In genomic region chr9:57417341-57417740, GRCm38 (mm10) we compare ENCODE assay signal across 9 mouse cellular contexts. TPM values are rescaled to one million over a fixed set of nuclear protein-coding genes. Genes with fewer than 3 reads are reported as not detected.
A peak's percentile ranks its signal among the peaks of the same experiment; 100 is the strongest.
DNase-seq lines count a peak whose midpoint lies in the region.
"Had no signal": no experiment of that assay in that cellular context is flagged by ENCODE, and none has a peak within 500 bp of the region (broad histone marks: within the 10 kb centered on the region; RNA-seq: fewer than 3 reads in every experiment).

No protein-coding gene starts in this region.

- peak; percentile 69 for DNase-seq in layer of hippocampus, adult 9-11 months
- no peak for DNase-seq in layer of hippocampus, adult 18-20 months (ENCODE audit: low spot score in 2 of 2)
- peak; percentile 15 for DNase-seq in adrenal gland, postnatal 25 days
- DNase-seq in cerebellum, adult 9-10 months = peak; percentile 90
- DNase-seq in gastrocnemius, postnatal 25 days = peak; percentile 70
- DNase-seq in ovary, adult 18-20 months (ENCODE audit: low spot score) = no peak
- DNase-seq in natural killer cell, adult 2 months (ENCODE audit: low spot score in 2 of 2) = no peak
- DNase-seq in kidney, postnatal 36 days = no peak

RNA-seq across cellular contexts. Expression of gene Ppcdc, which starts 22.6 kb away (rescaled TPM):
- 10 to 100 TPM; 16.8 to 17.3 TPM for total RNA-seq in layer of hippocampus, adult 18-20 months (2021)
- 17.4 and 31.5 TPM in 2 replicates for total RNA-seq in adrenal gland, postnatal 25 days (2021)
- 1 to 10 TPM; 5.7 to 8.1 TPM for total RNA-seq in gastrocnemius, postnatal 25 days (2021)

RNA-seq across cellular contexts. Expression of gene Scamp5, which starts 50.5 kb away (rescaled TPM):
- 100 to 1,000 TPM; 381 to 382 TPM for total RNA-seq in layer of hippocampus, adult 18-20 months (2021)
- 10.8 and 14.4 TPM in 2 replicates for total RNA-seq in adrenal gland, postnatal 25 days (2021)
- 1 to 10 TPM; 1.4 to 2.4 TPM for total RNA-seq in gastrocnemius, postnatal 25 days (2021)
- total RNA-seq: neutrophil, adult 5-6 weeks had no signal

Comparison
In these comparisons a context has a peak if more than half of its experiments do, and no peak if none do; other contexts are left out.
1. DNase-seq: peak in layer of hippocampus, adult 9-11 months (single experiment), adrenal gland, postnatal 25 days (single experiment), cerebellum, adult 9-10 months (single experiment) and gastrocnemius, postnatal 25 days (single experiment); none in layer of hippocampus, adult 18-20 months (0 of 2), ovary, adult 18-20 months (single experiment), natural killer cell, adult 2 months (0 of 2) and kidney, postnatal 36 days (0 of 2).
2. RNA of gene Scamp5, which starts 50.5 kb away (total RNA-seq): 381 to 382 TPM in layer of hippocampus, adult 18-20 months; 10.8 to 14.4 TPM in adrenal gland, postnatal 25 days and 1.4 to 2.4 TPM in gastrocnemius, postnatal 25 days; every median in the first group is over 10 times any median in the second.